Mouse (Mus musculus) embryonic facial prominence, embryonic 11.5 days (tissue): ENCODE data around the gene Gm10300. TPM values are rescaled to one million over a fixed set of nuclear protein-coding genes. Genes with fewer than 3 reads are reported as not detected.

Experiments
- ATAC-seq: fragments of 200-750 bp; cut with Nextera tagmentation; replicated peaks from 2 replicates; pipeline ENCODE4 v1.8.0; 2017; ENCODE audit warnings: low read depth; ENCODE audit not compliant: insufficient number of reproducible peaks, low FRiP score, low TSS enrichment
- DNase-seq: peaks from one replicate; pipeline ENCODE4 v3.0.0-alpha.2; 2015; ENCODE audit warnings: low spot score
- H3K27ac ChIP-seq: fragments of 300-500 bp; sonication (generic); replicated peaks from 2 replicates; pipeline ENCODE4 v1.5.1; 2014; ENCODE audit warnings: mild to moderate bottlenecking, low read depth, low read length, control low read depth
- H3K27me3 ChIP-seq: fragments of 300-500 bp; sonication (generic); 2 replicates; pipeline ENCODE4 v1.6.1; 2014; ENCODE audit warnings: mild to moderate bottlenecking, low read length, moderate library complexity, mixed read lengths; ENCODE audit not compliant: control insufficient read depth, insufficient read depth
- H3K36me3 ChIP-seq: fragments of 300-500 bp; sonication (generic); replicated peaks from 2 replicates; pipeline ENCODE4 v1.6.1; 2014; ENCODE audit warnings: low read depth, mild to moderate bottlenecking, low read length, moderate library complexity, mixed read lengths; ENCODE audit not compliant: control insufficient read depth, insufficient read depth
- H3K4me1 ChIP-seq: fragments of 300-500 bp; sonication (generic); 2 replicates; pipeline ENCODE4 v1.6.1; 2014; ENCODE audit warnings: low read length, mixed read lengths; ENCODE audit not compliant: control insufficient read depth, insufficient read depth
- H3K4me2 ChIP-seq: fragments of 300-500 bp; sonication (generic); 2 replicates; pipeline ENCODE4 v1.6.1; 2014; ENCODE audit warnings: low read depth, mild to moderate bottlenecking, control low read depth, low read length, moderate library complexity
- H3K4me3 ChIP-seq: fragments of 300-500 bp; sonication (generic); 2 replicates; pipeline ENCODE4 v1.5.1; 2014; ENCODE audit warnings: low read depth, low read length, control low read depth
- H3K9ac ChIP-seq: fragments of 300-500 bp; sonication (generic); replicated peaks from 2 replicates; pipeline ENCODE4 v1.6.1; 2014; ENCODE audit warnings: mild to moderate bottlenecking, control low read depth, low read length
- H3K9me3 ChIP-seq: fragments of 300-500 bp; sonication (generic); replicated peaks from 2 replicates; pipeline ENCODE4 v1.6.1; 2016; ENCODE audit warnings: mild to moderate bottlenecking, low read length, inconsistent platforms, mixed read lengths; ENCODE audit not compliant: control insufficient read depth
- WGBS: fragments of 180-500 bp; shearing (Covaris S2); extraction: QIAGEN DNeasy Blood & Tissue Kit; methylation state at CpG from one replicate; pipeline ENCODE4 v1.1.7; 2014; 5-methylcytosine and 5-hydroxymethylcytosine counted together
- polyA plus RNA-seq: library from polyadenylated mRNA; unstranded; fragments of >200 nt; fragmentation: Nextera tagmentation; extraction: Ambion mirVana; gene quantifications from 2 replicates; pipeline ENCODE4 v1.2.1, GENCODE M21; 2014

Gm10300 gene
- polyA plus RNA-seq, 1 experiment from 2014 or later, result not detected

DNA sequence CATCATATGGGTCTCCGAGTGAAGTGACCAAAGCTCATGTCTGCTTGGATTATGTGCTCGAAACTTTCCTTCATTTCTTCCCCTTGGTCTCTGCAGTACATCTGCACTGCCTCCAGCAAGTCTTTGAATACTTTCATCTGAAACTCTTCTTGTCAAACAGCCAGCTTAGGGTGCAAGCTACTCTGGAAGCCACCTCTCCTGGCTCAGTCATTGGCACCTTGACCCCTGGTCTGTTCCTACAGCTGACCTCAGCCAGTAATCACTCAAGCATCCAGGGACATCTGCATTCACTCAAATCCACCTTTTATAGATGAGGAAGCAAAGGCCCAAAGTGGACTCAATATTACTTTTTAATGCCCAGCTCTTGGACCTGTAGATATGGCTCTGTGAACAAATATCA lies 2.8 kb upstream of the Gm10300 start:
- H3K36me3 ChIP-seq, result no peaks in the 10 kb centered on the region
- no peak overlapping the region for H3K4me3 ChIP-seq
- H3K27me3 ChIP-seq, result no peaks in the 10 kb centered on the region
- H3K4me1 ChIP-seq, result no peaks in the 10 kb centered on the region; the same call in 1 of the 2 replicates
- H3K9me3 ChIP-seq, result no peaks in the 10 kb centered on the region
- no peak overlapping the region for H3K27ac ChIP-seq
- DNase-seq, result no peak
- no peak for ATAC-seq
- no peak overlapping the region for H3K4me2 ChIP-seq
- no peak overlapping the region for H3K9ac ChIP-seq
- WGBS, result 89% methylated on average over 2 of the region's 2 CpGs

GRCm38 (mm10) chr4:132072156-132072555 lies 2.3 kb upstream of the Gm10300 start:
- H3K4me1 ChIP-seq, result no peaks in the 10 kb centered on the region; the same call in 1 of the 2 replicates
- H3K36me3 ChIP-seq, result no peaks in the 10 kb centered on the region
- no peaks in the 10 kb centered on the region for H3K9me3 ChIP-seq
- no peak overlapping the region for H3K4me2 ChIP-seq
- no peak overlapping the region for H3K4me3 ChIP-seq
- WGBS, result 75% methylated on average over 3 of the region's 3 CpGs
- no peak overlapping the region for H3K9ac ChIP-seq
- no peak overlapping the region for H3K27ac ChIP-seq
- DNase-seq (no peak), ATAC-seq (no peak)
- no peaks in the 10 kb centered on the region for H3K27me3 ChIP-seq

DNA sequence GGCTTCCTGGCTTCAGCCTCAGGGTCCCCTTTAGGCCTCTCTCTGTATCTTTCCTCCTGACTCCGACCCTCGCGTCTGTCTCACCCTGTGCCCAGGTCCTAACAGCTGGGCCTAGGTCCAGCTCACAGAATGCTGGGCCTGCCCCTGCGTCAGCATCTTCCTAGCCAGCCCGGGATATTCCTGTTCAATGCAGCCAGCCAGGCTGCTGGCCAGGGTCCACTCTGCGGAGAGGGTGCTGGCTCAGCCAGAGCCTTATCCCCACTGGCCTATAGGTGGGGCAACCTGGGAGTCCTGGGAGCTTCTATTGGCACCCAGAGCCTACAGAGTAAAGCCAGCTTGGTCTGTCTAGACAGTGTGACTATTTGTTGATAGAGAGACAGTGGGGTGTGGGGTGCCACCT lies 1.6 kb upstream of the Gm10300 start:
- H3K27ac ChIP-seq, result no peak overlapping the region

GRCm38 (mm10) chr4:132074933-132075769 lies 654 bp downstream of the Gm10300 start, which contains the start of gene Epb41:
TSS of gene Epb41 (minus strand) at chr4:132075321.
- peak within 1 kb of the TSS; percentile 99 for H3K4me2 ChIP-seq
- ATAC-seq, result peak; percentile 94
- H3K9me3 ChIP-seq, result no peaks in the 10 kb centered on the region
- no peak within 1 kb of the TSS for H3K27ac ChIP-seq
- peak within 1 kb of the TSS; percentile 77 for H3K4me3 ChIP-seq
- peak within 1 kb of the TSS; percentile 72 for H3K9ac ChIP-seq
- peaks cover 2% of the 10 kb centered on the region for H3K4me1 ChIP-seq
- no peaks in the 10 kb centered on the region for H3K36me3 ChIP-seq
- no peaks in the 10 kb centered on the region for H3K27me3 ChIP-seq
- DNase-seq, result peak; percentile 93
- 2% methylated on average over 47 of the region's 47 CpGs for WGBS

More for the DNA sequence above, 1.6 kb upstream of the Gm10300 start:
- Histone ChIP-seq H3K4me1 (no peaks in the 10 kb centered on the region; the same call in 1 of the 2 replicates), H3K9ac (no peak overlapping the region), H3K27me3 (no peaks in the 10 kb centered on the region), H3K4me3 (no peak overlapping the region), H3K4me2 (no peak overlapping the region), H3K9me3 (no peaks in the 10 kb centered on the region), H3K36me3 (no peaks in the 10 kb centered on the region)
- DNase-seq (no peak), ATAC-seq (no peak)
- 62% methylated on average over 6 of the region's 6 CpGs for WGBS

DNA sequence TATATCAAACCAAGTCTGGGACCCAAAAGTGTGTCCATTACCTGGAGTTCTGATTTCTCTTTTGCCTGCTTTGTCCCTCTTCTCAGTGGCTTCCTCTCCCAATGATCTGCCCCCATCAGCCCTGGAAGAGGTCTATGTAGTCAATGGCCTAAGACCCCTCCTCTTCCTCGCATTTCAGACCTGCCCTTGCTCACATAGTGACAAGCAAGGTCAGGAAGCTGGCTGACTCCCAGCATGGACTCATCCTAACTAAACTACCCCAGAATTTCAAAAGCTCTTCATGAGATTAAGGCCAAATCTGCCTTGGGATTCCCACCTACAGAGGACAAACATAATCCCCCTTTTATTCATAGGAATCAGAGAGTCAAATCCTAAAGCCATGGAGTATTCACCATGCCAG lies 1.3 kb downstream of the Gm10300 start:
- H3K9ac ChIP-seq, result no peak overlapping the region
- no peak overlapping the region for H3K27ac ChIP-seq
- no peaks in the 10 kb centered on the region for H3K36me3 ChIP-seq
- DNase-seq (no peak), ATAC-seq (no peak)
- H3K4me3 ChIP-seq, result no peak overlapping the region
- WGBS, result 42% methylated on average over 1 of the region's 1 CpGs
- H3K9me3 ChIP-seq, result no peaks in the 10 kb centered on the region
- H3K4me1 ChIP-seq, result peaks cover 2% of the 10 kb centered on the region
- H3K4me2 ChIP-seq, result no peak overlapping the region; the same call in 1 of the 2 replicates
- H3K27me3 ChIP-seq, result no peaks in the 10 kb centered on the region

- 21% methylated on average over 20 of the region's 20 CpGs for WGBS
- ATAC-seq (no peak), DNase-seq (peak; percentile 44)
- no peak overlapping the region for H3K4me2 ChIP-seq
- no peaks in the 10 kb centered on the region for H3K9me3 ChIP-seq
- no peak overlapping the region for H3K27ac ChIP-seq
- peaks cover 2% of the 10 kb centered on the region for H3K4me1 ChIP-seq
- no peak overlapping the region for H3K4me3 ChIP-seq
- no peak overlapping the region for H3K9ac ChIP-seq
- H3K27me3 ChIP-seq, result no peaks in the 10 kb centered on the region
- H3K36me3 ChIP-seq, result no peaks in the 10 kb centered on the region
Observed at GRCm38 (mm10) chr4:132076480-132077405, 2.2 kb downstream of the Gm10300 start.

GRCm38 (mm10) chr4:132077445-132077844 lies 2.9 kb downstream of the Gm10300 start:
- Histone ChIP-seq H3K9ac (no peak overlapping the region), H3K27ac (no peak overlapping the region), H3K9me3 (no peaks in the 10 kb centered on the region), H3K27me3 (no peaks in the 10 kb centered on the region), H3K36me3 (no peaks in the 10 kb centered on the region), H3K4me3 (no peak overlapping the region), H3K4me2 (no peak overlapping the region), H3K4me1 (peaks cover 2% of the 10 kb centered on the region)
- ATAC-seq (no peak), DNase-seq (no peak)
- 75% methylated on average over 7 of the region's 7 CpGs for WGBS
